Mouse (Mus musculus): Measurements from ENCODE around the gene Cyp4a12a. TPM values are rescaled to one million over a fixed set of nuclear protein-coding genes. Genes with fewer than 3 reads are reported as not detected.

Cyp4a12a gene
- polyA plus RNA-seq, 1 experiment from 2014 or later = not detected

Other genes starting within 250 kb of the Cyp4a12a start
- gene Tal1, start 242.6 kb upstream of the Cyp4a12a start, polyA plus RNA-seq (2014; fragmentation: Nextera tagmentation; extraction: Ambion mirVana) = 1.0 and 1.1 TPM in 2 replicates
- gene Pdzk1ip1, start 210.3 kb upstream of the Cyp4a12a start, polyA plus RNA-seq (2014; fragmentation: Nextera tagmentation; extraction: Ambion mirVana) = 0.65 and 0.70 TPM in 2 replicates
- 2.5 and 4.0 TPM in 2 replicates for gene Cyp4x1, start 164.8 kb upstream of the Cyp4a12a start, polyA plus RNA-seq (2014; fragmentation: Nextera tagmentation; extraction: Ambion mirVana)
- gene Cyp4a29, start 57.0 kb upstream of the Cyp4a12a start, polyA plus RNA-seq (2014; fragmentation: Nextera tagmentation; extraction: Ambion mirVana) = not detected in 2 replicates
- not detected in 2 replicates for gene Cyp4a12b, start 112.6 kb downstream of the Cyp4a12a start, polyA plus RNA-seq (2014; fragmentation: Nextera tagmentation; extraction: Ambion mirVana)
- gene Cyp4a30b, start 153.6 kb downstream of the Cyp4a12a start, polyA plus RNA-seq (2014; fragmentation: Nextera tagmentation; extraction: Ambion mirVana) = not detected in 2 replicates
- gene Cyp4a14, start 197.1 kb downstream of the Cyp4a12a start, polyA plus RNA-seq (2014; fragmentation: Nextera tagmentation; extraction: Ambion mirVana) = not detected in 2 replicates
- gene Cyp4a10, start 219.2 kb downstream of the Cyp4a12a start, polyA plus RNA-seq (2014; fragmentation: Nextera tagmentation; extraction: Ambion mirVana) = not detected in 2 replicates